Mouse (Mus musculus): ENCODE measurements around the gene Slc16a12.

GRCm38 (mm10) chr19:34731356-34731755 lies 15.7 kb downstream of the Slc16a12 start:
- TF ChIP-seq CTCF (IDR thresholded peaks at IDR 0.05; ENCODE audit: low read depth) (no peak), EP300 (IDR thresholded peaks at IDR 0.05; ENCODE audit: low read depth) (no peak)

All from heart, postnatal 0 days (tissue).